Mouse (Mus musculus): Measurements from ENCODE around the gene Rgsl1. TPM values are rescaled to one million over a fixed set of nuclear protein-coding genes. Genes with fewer than 3 reads are reported as not detected.

The Rgsl1 gene
- polyA plus RNA-seq, 1 experiment from 2014 or later = 0.07 TPM

GRCm38 (mm10) chr1:153741551-153742316 lies 102.2 kb downstream of the Rgsl1 start:
- DNase-seq (ENCODE audit: low spot score) (no peak), ATAC-seq (ENCODE audit: insufficient number of reproducible peaks, low FRiP score, low TSS enrichment, low read depth) (no peak)
- no peak overlapping the region for H3K4me3 ChIP-seq (ENCODE audit: low read depth, low read length)
- no peak overlapping the region for H3K4me2 ChIP-seq (ENCODE audit: low read depth, severe bottlenecking)
- H3K36me3 ChIP-seq (ENCODE audit: control insufficient read depth, insufficient read depth, low read length) = no peaks in the 10 kb centered on the region
- no peaks in the 10 kb centered on the region for H3K9me3 ChIP-seq (ENCODE audit: control insufficient read depth, low read length)
- H3K4me1 ChIP-seq (ENCODE audit: control insufficient read depth, insufficient read depth, low read length) = peaks cover 3% of the 10 kb centered on the region; the same call in 1 of the 2 replicates
- peaks cover 14% of the 10 kb centered on the region; the same call in 1 of the 2 replicates for H3K27me3 ChIP-seq (ENCODE audit: control insufficient read depth, insufficient read depth, low read length)
- H3K27ac ChIP-seq (replicated peaks; ENCODE audit: low read depth, low read length) = no peak overlapping the region
- no peak overlapping the region for H3K9ac ChIP-seq (ENCODE audit: low read length)
- WGBS = 81% methylated on average over 18 of the region's 18 CpGs

- Histone ChIP-seq H3K4me3 (ENCODE audit: low read depth, low read length) (peak overlapping the region; percentile 41), H3K27me3 (ENCODE audit: control insufficient read depth, insufficient read depth, low read length) (peaks cover 14% of the 10 kb centered on the region; the same call in 1 of the 2 replicates), H3K4me2 (ENCODE audit: low read depth, severe bottlenecking) (peak overlapping the region; percentile 76), H3K36me3 (ENCODE audit: control insufficient read depth, insufficient read depth, low read length) (no peaks in the 10 kb centered on the region), H3K4me1 (ENCODE audit: control insufficient read depth, insufficient read depth, low read length) (peaks cover 3% of the 10 kb centered on the region; the same call in 1 of the 2 replicates), H3K27ac (replicated peaks; ENCODE audit: low read depth, low read length) (no peak overlapping the region), H3K9me3 (ENCODE audit: control insufficient read depth, low read length) (no peaks in the 10 kb centered on the region), H3K9ac (ENCODE audit: low read length) (peak overlapping the region; percentile 44)
- DNase-seq (ENCODE audit: low spot score) (no peak), ATAC-seq (ENCODE audit: insufficient number of reproducible peaks, low FRiP score, low TSS enrichment, low read depth) (no peak)
- 39% methylated on average over 12 of the region's 12 CpGs for WGBS
These were observed 103.1 kb downstream of the Rgsl1 start for GRCm38 (mm10) chr1:153740775-153741400.

- no peak within 1 kb of the TSS for H3K27ac ChIP-seq (replicated peaks; ENCODE audit: low read depth, low read length)
These were observed 103.8 kb downstream of the Rgsl1 start, which contains the start of gene Rgs16 for GRCm38 (mm10) chr1:153740145-153740544. Gene Rgs16 (plus strand): TSS chr1:153740349.

GRCm38 (mm10) chr1:153739437-153740015 lies 104.4 kb downstream of the Rgsl1 start:
- Histone ChIP-seq H3K4me1 (ENCODE audit: control insufficient read depth, insufficient read depth, low read length) (peaks cover 3% of the 10 kb centered on the region; the same call in 1 of the 2 replicates), H3K27me3 (ENCODE audit: control insufficient read depth, insufficient read depth, low read length) (peaks cover 14% of the 10 kb centered on the region; the same call in 1 of the 2 replicates), H3K27ac (replicated peaks; ENCODE audit: low read depth, low read length) (no peak overlapping the region), H3K9ac (ENCODE audit: low read length) (no peak overlapping the region), H3K36me3 (ENCODE audit: control insufficient read depth, insufficient read depth, low read length) (no peaks in the 10 kb centered on the region), H3K9me3 (ENCODE audit: control insufficient read depth, low read length) (no peaks in the 10 kb centered on the region), H3K4me3 (ENCODE audit: low read depth, low read length) (peak overlapping the region; percentile 41), H3K4me2 (ENCODE audit: low read depth, severe bottlenecking) (peak overlapping the region; percentile 76)
- no peak for ATAC-seq (ENCODE audit: insufficient number of reproducible peaks, low FRiP score, low TSS enrichment, low read depth)
- no peak for DNase-seq (ENCODE audit: low spot score)
- WGBS = 18% methylated on average over 13 of the region's 13 CpGs

More at GRCm38 (mm10) chr1:153740145-153740544, 103.8 kb downstream of the Rgsl1 start, which contains the start of gene Rgs16:
- ATAC-seq (ENCODE audit: insufficient number of reproducible peaks, low FRiP score, low TSS enrichment, low read depth) = peak; percentile 81
- peak within 1 kb of the TSS; percentile 76 for H3K4me2 ChIP-seq (ENCODE audit: low read depth, severe bottlenecking)
- peaks cover 3% of the 10 kb centered on the region; the same call in 1 of the 2 replicates for H3K4me1 ChIP-seq (ENCODE audit: control insufficient read depth, insufficient read depth, low read length)
- DNase-seq (ENCODE audit: low spot score) = peak; percentile 83
- peak within 1 kb of the TSS; percentile 44 for H3K9ac ChIP-seq (ENCODE audit: low read length)
- 0% methylated on average over 27 of the region's 28 CpGs for WGBS
- no peaks in the 10 kb centered on the region for H3K36me3 ChIP-seq (ENCODE audit: control insufficient read depth, insufficient read depth, low read length)
- peaks cover 14% of the 10 kb centered on the region; the same call in 1 of the 2 replicates for H3K27me3 ChIP-seq (ENCODE audit: control insufficient read depth, insufficient read depth, low read length)
- H3K4me3 ChIP-seq (ENCODE audit: low read depth, low read length) = peak within 1 kb of the TSS; percentile 41
- H3K9me3 ChIP-seq (ENCODE audit: control insufficient read depth, low read length) = no peaks in the 10 kb centered on the region

GRCm38 (mm10) chr1:153737101-153738085 lies 106.5 kb downstream of the Rgsl1 start:
- 58% methylated on average over 9 of the region's 9 CpGs for WGBS
- H3K4me1 ChIP-seq (ENCODE audit: control insufficient read depth, insufficient read depth, low read length) = peaks cover 12% of the 10 kb centered on the region
- peaks cover 14% of the 10 kb centered on the region; the same call in 1 of the 2 replicates for H3K27me3 ChIP-seq (ENCODE audit: control insufficient read depth, insufficient read depth, low read length)
- no peaks in the 10 kb centered on the region for H3K36me3 ChIP-seq (ENCODE audit: control insufficient read depth, insufficient read depth, low read length)
- no peak overlapping the region for H3K4me2 ChIP-seq (ENCODE audit: low read depth, severe bottlenecking)
- no peak for DNase-seq (ENCODE audit: low spot score)
- no peak overlapping the region for H3K4me3 ChIP-seq (ENCODE audit: low read depth, low read length)
- ATAC-seq (ENCODE audit: insufficient number of reproducible peaks, low FRiP score, low TSS enrichment, low read depth) = no peak
- H3K9me3 ChIP-seq (ENCODE audit: control insufficient read depth, low read length) = no peaks in the 10 kb centered on the region
- no peak overlapping the region for H3K27ac ChIP-seq (replicated peaks; ENCODE audit: low read depth, low read length)
- no peak overlapping the region for H3K9ac ChIP-seq (ENCODE audit: low read length)

- H3K27me3 ChIP-seq (ENCODE audit: control insufficient read depth, insufficient read depth, low read length) = peaks cover 13% of the 10 kb centered on the region; the same call in 1 of the 2 replicates
- no peak for DNase-seq (ENCODE audit: low spot score)
- no peaks in the 10 kb centered on the region for H3K9me3 ChIP-seq (ENCODE audit: control insufficient read depth, low read length)
- no peak overlapping the region for H3K9ac ChIP-seq (ENCODE audit: low read length)
- no peak overlapping the region for H3K4me2 ChIP-seq (ENCODE audit: low read depth, severe bottlenecking)
- H3K27ac ChIP-seq (replicated peaks; ENCODE audit: low read depth, low read length) = no peak overlapping the region
- no peaks in the 10 kb centered on the region for H3K36me3 ChIP-seq (ENCODE audit: control insufficient read depth, insufficient read depth, low read length)
- no peak for ATAC-seq (ENCODE audit: insufficient number of reproducible peaks, low FRiP score, low TSS enrichment, low read depth)
- no peak overlapping the region for H3K4me3 ChIP-seq (ENCODE audit: low read depth, low read length)
- WGBS = 79% methylated on average over 6 of the region's 6 CpGs
- H3K4me1 ChIP-seq (ENCODE audit: control insufficient read depth, insufficient read depth, low read length) = peaks cover 12% of the 10 kb centered on the region
These were observed 107.8 kb downstream of the Rgsl1 start for GRCm38 (mm10) chr1:153736096-153736495.

GRCm38 (mm10) chr1:153734866-153735265 lies 109.1 kb downstream of the Rgsl1 start:
- H3K4me3 ChIP-seq (ENCODE audit: low read depth, low read length) = no peak overlapping the region
- H3K27ac ChIP-seq (replicated peaks; ENCODE audit: low read depth, low read length) = no peak overlapping the region
- peaks cover 9% of the 10 kb centered on the region for H3K4me1 ChIP-seq (ENCODE audit: control insufficient read depth, insufficient read depth, low read length)
- DNase-seq (ENCODE audit: low spot score) (no peak), ATAC-seq (ENCODE audit: insufficient number of reproducible peaks, low FRiP score, low TSS enrichment, low read depth) (no peak)
- no peaks in the 10 kb centered on the region for H3K36me3 ChIP-seq (ENCODE audit: control insufficient read depth, insufficient read depth, low read length)
- H3K4me2 ChIP-seq (ENCODE audit: low read depth, severe bottlenecking) = no peak overlapping the region
- H3K9me3 ChIP-seq (ENCODE audit: control insufficient read depth, low read length) = no peaks in the 10 kb centered on the region
- H3K27me3 ChIP-seq (ENCODE audit: control insufficient read depth, insufficient read depth, low read length) = peaks cover 9% of the 10 kb centered on the region; the same call in 1 of the 2 replicates
- H3K9ac ChIP-seq (ENCODE audit: low read length) = no peak overlapping the region
- WGBS = 78% methylated on average over 4 of the region's 4 CpGs
